Mouse (Mus musculus): ENCODE measurements around the gene Smarcc2. TPM values are rescaled to one million over a fixed set of nuclear protein-coding genes. Genes with fewer than 3 reads are reported as not detected.
A peak's percentile ranks its signal among the peaks of the same experiment; 100 is the strongest.

The Smarcc2 gene
- polyA plus RNA-seq, 1 experiment from 2014 or later = 40.5 TPM

- ATAC-seq (replicated peaks; ENCODE audit: low FRiP score, low read depth) (no peak), DNase-seq (ENCODE audit: low spot score) (no peak)
- Histone ChIP-seq H3K4me3 (replicated peaks; ENCODE audit: low read depth, low read length) (no peak overlapping the region), H3K4me1 (replicated peaks; ENCODE audit: insufficient read depth, low read length) (peaks cover 14% of the 10 kb centered on the region; the same call in 1 of the 2 replicates), H3K4me2 (ENCODE audit: low read length) (no peak overlapping the region), H3K27ac (no peak overlapping the region), H3K36me3 (ENCODE audit: insufficient read depth, low read length) (no peaks in the 10 kb centered on the region), H3K9me3 (replicated peaks; ENCODE audit: low read length) (no peaks in the 10 kb centered on the region), H3K27me3 (ENCODE audit: insufficient read depth, low read length) (no peaks in the 10 kb centered on the region), H3K9ac (ENCODE audit: low read depth, low read length) (no peak overlapping the region)
- WGBS = 40% methylated on average over 6 of the region's 6 CpGs
- no peak for TF ChIP-seq CTCF (IDR thresholded peaks at IDR 0.05; ENCODE audit: low read depth)
Measured at GRCm38 (mm10) chr10:128497134-128497737, 38.2 kb downstream of the Smarcc2 start.

DNA sequence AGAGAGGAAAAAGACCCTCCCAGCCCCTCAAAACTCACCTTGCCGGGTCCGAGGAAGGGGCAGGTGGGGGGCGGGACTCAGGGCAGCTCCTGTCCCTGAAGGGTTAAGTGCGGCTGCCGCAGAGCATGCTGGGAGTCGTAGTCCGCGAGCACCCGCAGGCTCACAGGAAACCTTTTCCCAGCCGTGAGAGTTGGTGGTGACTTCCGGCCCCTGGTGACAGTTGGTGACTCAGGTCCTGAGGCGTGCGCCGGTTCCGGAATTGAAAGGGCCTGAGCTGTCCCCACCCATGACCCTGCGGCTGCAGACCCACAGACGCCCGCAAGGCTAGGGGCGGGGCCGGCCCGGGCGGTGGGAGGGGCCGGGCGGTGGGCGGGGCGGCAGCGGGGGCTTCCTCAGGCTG is 39.5 kb downstream of the Smarcc2 start, which contains the start of gene Myl6b:
Gene Myl6b (minus strand): TSS at position 96 of the 400 bp plus-strand sequence.
- Histone ChIP-seq H3K4me1 (replicated peaks; ENCODE audit: insufficient read depth, low read length) (peaks cover 12% of the 10 kb centered on the region; the same call in 1 of the 2 replicates), H3K27me3 (ENCODE audit: insufficient read depth, low read length) (no peaks in the 10 kb centered on the region), H3K27ac (peak within 1 kb of the TSS; percentile 89), H3K4me3 (replicated peaks; ENCODE audit: low read depth, low read length) (peak within 1 kb of the TSS; percentile 49), H3K36me3 (ENCODE audit: insufficient read depth, low read length) (no peaks in the 10 kb centered on the region), H3K4me2 (ENCODE audit: low read length) (peak within 1 kb of the TSS; percentile 74), H3K9me3 (replicated peaks; ENCODE audit: low read length) (no peaks in the 10 kb centered on the region), H3K9ac (ENCODE audit: low read depth, low read length) (peak within 1 kb of the TSS; percentile 60)
- WGBS = under 1% methylated on average over 27 of the region's 27 CpGs
- peak; percentile 89 for ATAC-seq (replicated peaks; ENCODE audit: low FRiP score, low read depth)
- no peak for TF ChIP-seq CTCF (IDR thresholded peaks at IDR 0.05; ENCODE audit: low read depth)
- peak; percentile 98 for DNase-seq (ENCODE audit: low spot score)

DNA sequence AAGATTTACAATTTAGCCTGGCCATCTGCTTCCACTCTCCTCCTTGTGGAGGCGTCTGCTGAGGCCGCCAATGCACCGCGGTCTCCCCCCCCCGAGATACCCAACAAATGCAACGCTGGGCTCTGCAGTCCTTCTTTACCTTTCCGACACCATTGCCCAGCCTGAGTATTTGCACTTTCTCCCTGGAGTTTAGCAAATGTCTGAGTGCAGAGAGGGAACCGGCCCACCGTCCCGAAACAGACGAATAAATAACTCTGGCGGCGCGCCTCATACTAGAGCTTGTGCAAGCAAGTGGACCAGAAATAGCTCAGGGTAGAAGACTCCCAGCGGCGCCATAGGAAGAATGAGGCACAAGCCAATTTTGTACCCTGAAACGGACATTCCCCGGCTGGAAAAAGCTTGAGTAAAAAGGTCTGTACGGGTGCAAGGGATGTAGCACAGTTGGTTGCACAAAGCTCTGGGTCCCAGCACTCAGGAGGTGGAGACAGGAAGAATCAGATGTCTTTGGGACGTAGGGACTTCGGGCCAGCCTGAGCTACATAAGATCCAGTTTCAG is 40.1 kb downstream of the Smarcc2 start:
- Histone ChIP-seq H3K4me3 (replicated peaks; ENCODE audit: low read depth, low read length) (peak overlapping the region; percentile 49), H3K27ac (peak overlapping the region; percentile 89), H3K4me2 (ENCODE audit: low read length) (peak overlapping the region; percentile 74), H3K9ac (ENCODE audit: low read depth, low read length) (peak overlapping the region; percentile 60), H3K4me1 (replicated peaks; ENCODE audit: insufficient read depth, low read length) (peaks cover 12% of the 10 kb centered on the region; the same call in 1 of the 2 replicates), H3K9me3 (replicated peaks; ENCODE audit: low read length) (no peaks in the 10 kb centered on the region), H3K27me3 (ENCODE audit: insufficient read depth, low read length) (no peaks in the 10 kb centered on the region), H3K36me3 (ENCODE audit: insufficient read depth, low read length) (no peaks in the 10 kb centered on the region)
- no peak for TF ChIP-seq CTCF (IDR thresholded peaks at IDR 0.05; ENCODE audit: low read depth)
- peak; percentile 73 for DNase-seq (ENCODE audit: low spot score)
- WGBS = under 1% methylated on average over 21 of the region's 21 CpGs
- ATAC-seq (replicated peaks; ENCODE audit: low FRiP score, low read depth) = peak; percentile 30; the same call in 1 of the 2 replicates

DNA sequence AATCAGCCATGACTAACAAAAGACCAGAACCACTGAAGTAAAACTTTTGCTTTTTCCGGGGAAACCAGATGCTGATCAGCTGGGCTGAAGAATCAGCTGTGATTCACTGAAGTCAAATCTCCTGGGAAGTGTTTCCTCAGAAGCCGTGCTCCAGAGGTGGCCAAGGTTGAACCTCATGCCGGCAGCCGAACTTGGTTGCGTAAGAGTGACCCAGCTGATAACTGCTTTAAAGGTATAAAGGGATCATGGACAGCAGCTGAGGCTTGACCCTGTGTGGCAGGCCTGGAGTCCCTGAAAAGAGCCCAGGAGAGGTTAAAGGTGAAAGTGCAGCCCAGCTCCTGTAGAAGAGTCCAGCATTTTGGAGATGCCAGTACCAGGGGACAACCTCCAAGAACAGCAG is 43.3 kb downstream of the Smarcc2 start:
- no peak for TF ChIP-seq CTCF (IDR thresholded peaks at IDR 0.05; ENCODE audit: low read depth)
- no peaks in the 10 kb centered on the region for H3K27me3 ChIP-seq (ENCODE audit: insufficient read depth, low read length)
- no peaks in the 10 kb centered on the region for H3K9me3 ChIP-seq (replicated peaks; ENCODE audit: low read length)
- H3K9ac ChIP-seq (ENCODE audit: low read depth, low read length) = no peak overlapping the region
- ATAC-seq (replicated peaks; ENCODE audit: low FRiP score, low read depth) (no peak), DNase-seq (ENCODE audit: low spot score) (no peak)
- H3K4me2 ChIP-seq (ENCODE audit: low read length) = no peak overlapping the region
- H3K36me3 ChIP-seq (ENCODE audit: insufficient read depth, low read length) = no peaks in the 10 kb centered on the region
- WGBS = 62% methylated on average over 5 of the region's 5 CpGs
- no peak overlapping the region for H3K4me3 ChIP-seq (replicated peaks; ENCODE audit: low read depth, low read length)
- H3K4me1 ChIP-seq (replicated peaks; ENCODE audit: insufficient read depth, low read length) = 0 out of 2 replicates have a peak, but pooled peaks cover 8% of the 10 kb centered on the region
- no peak overlapping the region for H3K27ac ChIP-seq

GRCm38 (mm10) chr10:128503532-128503931 is 44.5 kb downstream of the Smarcc2 start:
- no peaks in the 10 kb centered on the region for H3K9me3 ChIP-seq (replicated peaks; ENCODE audit: low read length)
- no peak overlapping the region for H3K9ac ChIP-seq (ENCODE audit: low read depth, low read length)
- H3K4me1 ChIP-seq (replicated peaks; ENCODE audit: insufficient read depth, low read length) = 0 out of 2 replicates have a peak, but pooled peaks cover 8% of the 10 kb centered on the region
- no peak for ATAC-seq (replicated peaks; ENCODE audit: low FRiP score, low read depth)
- no peak for DNase-seq (ENCODE audit: low spot score)
- 63% methylated on average over 8 of the region's 8 CpGs for WGBS
- no peak for TF ChIP-seq CTCF (IDR thresholded peaks at IDR 0.05; ENCODE audit: low read depth)
- H3K27ac ChIP-seq = no peak overlapping the region
- no peaks in the 10 kb centered on the region for H3K27me3 ChIP-seq (ENCODE audit: insufficient read depth, low read length)
- H3K4me3 ChIP-seq (replicated peaks; ENCODE audit: low read depth, low read length) = no peak overlapping the region
- H3K4me2 ChIP-seq (ENCODE audit: low read length) = no peak overlapping the region
- no peaks in the 10 kb centered on the region for H3K36me3 ChIP-seq (ENCODE audit: insufficient read depth, low read length)

GRCm38 (mm10) chr10:128504012-128504411 is 45.0 kb downstream of the Smarcc2 start:
- 0 out of 2 replicates have a peak, but pooled peaks cover 8% of the 10 kb centered on the region for H3K4me1 ChIP-seq (replicated peaks; ENCODE audit: insufficient read depth, low read length)
- no peak for ATAC-seq (replicated peaks; ENCODE audit: low FRiP score, low read depth)
- no peak for TF ChIP-seq CTCF (IDR thresholded peaks at IDR 0.05; ENCODE audit: low read depth)
- no peak overlapping the region for H3K4me2 ChIP-seq (ENCODE audit: low read length)
- no peaks in the 10 kb centered on the region for H3K9me3 ChIP-seq (replicated peaks; ENCODE audit: low read length)
- H3K27me3 ChIP-seq (ENCODE audit: insufficient read depth, low read length) = no peaks in the 10 kb centered on the region
- H3K27ac ChIP-seq = no peak overlapping the region; the same call in 1 of the 2 replicates
- 66% methylated on average over 3 of the region's 3 CpGs for WGBS
- no peaks in the 10 kb centered on the region for H3K36me3 ChIP-seq (ENCODE audit: insufficient read depth, low read length)
- no peak overlapping the region for H3K9ac ChIP-seq (ENCODE audit: low read depth, low read length)
- H3K4me3 ChIP-seq (replicated peaks; ENCODE audit: low read depth, low read length) = no peak overlapping the region
- no peak for DNase-seq (ENCODE audit: low spot score)
